Mouse (Mus musculus) heart, embryonic 11.5 days (tissue): ENCODE results near the gene Tmco1. TPM values are rescaled to one million over a fixed set of nuclear protein-coding genes. Genes with fewer than 3 reads are reported as not detected.

ENCODE experiments used
- ATAC-seq: fragments of 200-750 bp; cut with Nextera tagmentation; replicated peaks from 2 replicates; pipeline ENCODE4 v1.8.0; 2017; ENCODE audit warnings: moderate library complexity; ENCODE audit not compliant: insufficient number of reproducible peaks, low FRiP score, low TSS enrichment
- H3K27ac ChIP-seq: fragments of 300-500 bp; sonication (generic); 2 replicates; pipeline ENCODE4 v1.5.1; 2014; ENCODE audit warnings: mild to moderate bottlenecking, low read depth, low read length
- H3K27me3 ChIP-seq: fragments of 300-500 bp; sonication (generic); 2 replicates; pipeline ENCODE4 v1.6.1; 2014; ENCODE audit warnings: mild to moderate bottlenecking, low read length, mixed read lengths; ENCODE audit not compliant: control insufficient read depth, insufficient read depth
- H3K36me3 ChIP-seq: fragments of 300-500 bp; sonication (generic); 2 replicates; pipeline ENCODE4 v1.6.1; 2014; ENCODE audit warnings: mild to moderate bottlenecking, low read length, moderate library complexity, mixed read lengths; ENCODE audit not compliant: control insufficient read depth, insufficient read depth
- H3K4me1 ChIP-seq: fragments of 300-500 bp; sonication (generic); 2 replicates; pipeline ENCODE4 v1.6.1; 2014; ENCODE audit warnings: low read length; ENCODE audit not compliant: control insufficient read depth, insufficient read depth
- H3K4me2 ChIP-seq: fragments of 300-500 bp; sonication (generic); 2 replicates; pipeline ENCODE4 v1.6.1; 2014; ENCODE audit warnings: mild to moderate bottlenecking, moderate library complexity
- H3K4me3 ChIP-seq: fragments of 300-500 bp; sonication (generic); 2 replicates; pipeline ENCODE4 v1.5.1; 2014; ENCODE audit warnings: low read depth, low read length
- H3K9ac ChIP-seq: fragments of 300-500 bp; sonication (generic); 2 replicates; pipeline ENCODE4 v1.6.1; 2014; ENCODE audit warnings: mild to moderate bottlenecking, low read depth, low read length, moderate library complexity
- H3K9me3 ChIP-seq: fragments of 300-500 bp; sonication (generic); replicated peaks from 2 replicates; pipeline ENCODE4 v1.6.1; 2016; ENCODE audit warnings: low read length; ENCODE audit not compliant: control insufficient read depth
- WGBS: fragments of 180-500 bp; shearing (Covaris S2); extraction: QIAGEN DNeasy Blood & Tissue Kit; methylation state at CpG from one replicate; pipeline ENCODE4 v1.1.7; 2014; ENCODE audit not compliant: insufficient replicate concordance; 5-methylcytosine and 5-hydroxymethylcytosine counted together
- polyA plus RNA-seq: library from polyadenylated mRNA; unstranded; fragments of >200 nt; fragmentation: Nextera tagmentation; extraction: Ambion mirVana; gene quantifications from 2 replicates; pipeline ENCODE4 v1.2.1, GENCODE M21; 2014

The Tmco1 gene
- polyA plus RNA-seq, 1 experiment from 2014 or later: 98.9 TPM

DNA sequence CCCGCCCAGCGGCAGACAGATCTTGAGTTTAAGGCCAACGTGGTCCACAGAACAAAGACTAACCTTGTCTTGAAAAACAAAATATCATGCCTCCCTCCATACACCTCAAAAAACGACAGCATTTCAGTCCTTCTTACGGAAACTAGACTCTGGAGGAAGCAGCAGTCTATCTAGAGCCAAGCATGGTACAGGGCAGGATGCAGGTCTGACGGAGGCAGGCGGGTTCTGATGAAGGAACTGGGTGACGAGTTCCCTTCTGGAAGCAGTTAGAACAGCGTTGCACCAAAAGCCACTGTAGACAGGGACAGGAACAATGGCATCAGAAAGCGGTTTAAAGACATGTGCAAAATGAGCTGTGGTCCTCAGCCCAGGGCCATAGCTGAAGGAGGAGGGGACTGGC is 28.1 kb upstream of the Tmco1 start:
- Histone ChIP-seq H3K9ac (0 out of 2 replicates have a peak overlapping the region, but pooled peaks have one; percentile 12), H3K27me3 (no peaks in the 10 kb centered on the region), H3K9me3 (no peaks in the 10 kb centered on the region), H3K27ac (no peak overlapping the region), H3K4me1 (peaks cover 29% of the 10 kb centered on the region), H3K36me3 (no peaks in the 10 kb centered on the region), H3K4me2 (no peak overlapping the region), H3K4me3 (no peak overlapping the region)
- WGBS: 82% methylated on average over 10 of the region's 10 CpGs
- ATAC-seq: no peak

DNA sequence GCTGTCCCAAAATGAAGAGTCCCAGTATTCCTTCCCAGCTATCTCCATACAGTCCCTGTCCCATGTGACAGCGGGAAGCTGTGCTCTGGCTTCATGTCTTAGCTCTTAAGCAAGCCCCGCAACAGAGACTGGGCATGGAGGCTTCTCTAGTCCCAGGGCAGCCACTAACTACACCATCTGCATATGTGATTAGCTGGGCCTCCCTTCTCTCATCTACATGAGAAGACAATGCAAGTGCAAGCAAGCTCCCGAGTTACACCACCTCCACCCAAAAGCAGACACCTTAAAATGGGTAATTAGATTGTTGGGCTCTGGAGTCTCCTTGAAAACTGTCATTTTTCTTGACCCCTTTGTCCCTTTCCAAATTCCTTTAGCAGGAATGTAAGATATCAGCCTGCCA is 26.1 kb upstream of the Tmco1 start:
- 63% methylated on average over 3 of the region's 3 CpGs for WGBS
- Histone ChIP-seq H3K4me1 (peaks cover 29% of the 10 kb centered on the region), H3K4me3 (no peak overlapping the region), H3K9me3 (no peaks in the 10 kb centered on the region), H3K9ac (no peak overlapping the region), H3K27me3 (no peaks in the 10 kb centered on the region), H3K27ac (no peak overlapping the region), H3K4me2 (peak overlapping the region; percentile 78), H3K36me3 (no peaks in the 10 kb centered on the region)
- ATAC-seq: no peak

DNA sequence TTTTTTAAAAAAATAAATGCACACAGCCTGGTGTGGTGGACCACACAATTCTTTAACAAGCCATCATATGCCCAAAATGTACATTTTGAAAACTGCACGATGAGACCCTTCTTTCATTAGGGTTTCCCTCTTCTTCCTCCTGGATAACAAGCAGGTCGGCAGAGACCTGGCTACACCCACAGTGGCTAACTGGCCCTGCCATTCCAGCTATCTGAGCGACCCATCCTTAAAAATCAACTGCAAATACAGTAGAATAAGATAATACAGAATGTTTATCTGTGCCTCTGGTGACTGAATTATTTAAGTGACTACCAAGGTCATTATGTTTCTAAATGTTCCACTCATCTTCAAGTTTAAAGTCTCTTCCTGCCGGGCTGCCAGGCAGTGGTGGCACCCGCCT is 25.4 kb upstream of the Tmco1 start:
- H3K27ac ChIP-seq: no peak overlapping the region
- no peaks in the 10 kb centered on the region for H3K36me3 ChIP-seq
- no peak overlapping the region for H3K9ac ChIP-seq
- H3K4me2 ChIP-seq: peak overlapping the region; percentile 78
- WGBS: 45% methylated on average over 5 of the region's 5 CpGs
- peak overlapping the region; percentile 77 for H3K4me3 ChIP-seq
- H3K9me3 ChIP-seq: no peaks in the 10 kb centered on the region
- ATAC-seq: no peak
- H3K27me3 ChIP-seq: no peaks in the 10 kb centered on the region
- peaks cover 29% of the 10 kb centered on the region for H3K4me1 ChIP-seq

DNA sequence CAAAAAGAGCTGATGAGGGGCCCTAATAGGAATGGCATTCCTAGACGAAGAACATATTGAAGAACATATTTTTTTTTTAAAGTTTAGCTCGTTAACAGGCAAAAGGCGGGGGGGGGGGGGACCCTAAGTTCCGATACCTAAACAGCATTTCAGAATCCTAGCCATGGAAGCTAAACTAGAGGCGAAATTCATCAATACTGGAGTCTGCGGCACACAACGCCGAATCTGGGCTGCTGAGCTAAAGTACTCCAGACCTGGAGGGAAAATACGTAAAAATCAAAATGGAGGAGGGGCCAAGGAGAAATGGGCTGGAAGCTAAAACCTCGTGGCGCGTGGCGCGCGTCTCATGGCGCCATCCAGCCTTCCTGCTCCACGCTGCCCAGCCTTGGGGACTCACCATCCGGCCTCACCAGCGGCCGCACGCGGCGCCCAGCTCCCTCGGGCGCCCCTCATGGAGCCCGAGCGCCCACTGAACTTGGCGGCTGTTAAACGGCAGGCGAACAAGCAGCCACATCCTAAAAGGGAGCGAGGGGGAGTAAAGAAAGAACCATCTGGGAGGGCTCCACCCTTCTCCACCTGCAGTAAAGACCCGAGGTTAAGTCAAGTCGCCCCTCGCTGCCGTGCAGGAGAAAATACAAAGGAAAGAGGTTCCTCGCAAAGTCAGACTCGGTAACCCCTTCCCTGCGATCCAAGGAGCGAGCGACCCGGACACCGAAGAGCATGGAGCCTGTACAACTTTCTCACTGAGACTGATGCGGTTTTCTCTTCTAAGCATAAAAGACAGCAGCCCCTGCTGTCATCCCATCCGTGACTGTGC is 24.5 kb upstream of the Tmco1 start:
- H3K27me3 ChIP-seq: no peaks in the 10 kb centered on the region
- peaks cover 24% of the 10 kb centered on the region for H3K4me1 ChIP-seq
- peak overlapping the region; percentile 77 for H3K4me3 ChIP-seq
- no peaks in the 10 kb centered on the region for H3K36me3 ChIP-seq
- H3K9me3 ChIP-seq: no peaks in the 10 kb centered on the region
- no peak for ATAC-seq
- H3K4me2 ChIP-seq: peak overlapping the region; percentile 78
- H3K9ac ChIP-seq: peak overlapping the region; percentile 89
- H3K27ac ChIP-seq: peak overlapping the region; percentile 91
- under 1% methylated on average over 44 of the region's 44 CpGs for WGBS

DNA sequence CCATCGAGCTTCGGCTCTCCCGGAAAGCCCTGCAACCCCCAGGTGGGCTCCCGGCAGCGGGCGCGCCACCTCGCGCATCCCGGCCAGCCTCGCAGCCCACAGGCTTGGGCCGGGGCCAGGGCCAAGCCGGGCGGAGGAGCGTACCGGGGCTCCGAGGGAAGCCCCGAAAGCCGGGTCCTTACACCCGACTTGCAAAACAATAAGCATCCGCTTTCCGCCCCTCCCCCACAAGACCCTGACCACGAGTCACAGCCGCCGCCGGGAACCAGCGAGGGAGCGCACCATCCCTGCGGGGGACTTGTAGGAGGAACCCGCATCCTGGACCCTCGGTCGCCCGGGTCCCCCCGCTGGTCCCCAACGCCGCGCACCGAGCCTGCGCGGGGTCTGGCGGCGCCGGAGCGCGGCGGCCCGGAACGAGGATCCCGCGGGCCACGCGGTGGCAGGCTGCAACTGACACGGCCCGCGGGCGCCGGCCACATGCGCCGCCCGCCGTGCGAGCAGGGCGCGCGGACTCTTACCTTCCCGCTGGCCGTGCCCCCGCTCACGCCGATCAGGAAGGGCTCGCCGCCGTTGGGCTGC is 23.8 kb upstream of the Tmco1 start:
- H3K4me1 ChIP-seq: peaks cover 19% of the 10 kb centered on the region
- no peaks in the 10 kb centered on the region for H3K27me3 ChIP-seq
- peak overlapping the region; percentile 89 for H3K9ac ChIP-seq
- peak overlapping the region; percentile 77 for H3K4me3 ChIP-seq
- peak overlapping the region; percentile 91 for H3K27ac ChIP-seq
- no peaks in the 10 kb centered on the region for H3K9me3 ChIP-seq
- no peaks in the 10 kb centered on the region for H3K36me3 ChIP-seq
- peak; percentile 37 for ATAC-seq
- peak overlapping the region; percentile 78 for H3K4me2 ChIP-seq
- under 1% methylated on average over 72 of the region's 73 CpGs for WGBS

DNA sequence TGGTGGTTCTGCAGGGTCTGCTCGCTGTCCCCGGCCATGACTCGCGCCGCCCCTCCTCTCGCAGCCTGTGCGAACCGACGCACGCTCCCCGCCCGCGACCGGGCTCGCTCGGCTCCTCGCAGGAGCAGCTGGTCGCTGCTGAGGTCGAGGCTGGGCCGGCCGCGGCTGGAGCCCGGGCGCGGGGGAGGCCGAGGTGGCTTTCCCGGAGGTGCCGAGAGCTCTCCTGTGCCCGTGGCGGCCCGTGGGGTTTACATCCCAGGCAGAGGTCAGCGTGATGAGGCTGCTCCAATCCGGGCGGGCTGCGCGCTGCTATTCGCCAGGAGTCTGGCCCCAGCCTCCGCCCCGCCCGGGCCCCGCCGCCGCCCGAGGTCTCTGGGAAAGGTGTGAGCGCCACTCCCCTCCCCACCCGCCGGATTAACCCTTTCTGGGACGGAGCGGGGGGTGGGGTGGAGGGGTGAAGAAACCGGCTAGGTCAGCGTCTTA is 23.3 kb upstream of the Tmco1 start:
- 1% methylated on average over 50 of the region's 51 CpGs for WGBS
- H3K9ac ChIP-seq: peak overlapping the region; percentile 89
- H3K36me3 ChIP-seq: no peaks in the 10 kb centered on the region
- H3K27me3 ChIP-seq: no peaks in the 10 kb centered on the region
- H3K4me3 ChIP-seq: peak overlapping the region; percentile 77
- peak overlapping the region; percentile 78 for H3K4me2 ChIP-seq
- ATAC-seq: peak; percentile 88
- H3K4me1 ChIP-seq: peaks cover 21% of the 10 kb centered on the region
- no peaks in the 10 kb centered on the region for H3K9me3 ChIP-seq
- H3K27ac ChIP-seq: peak overlapping the region; percentile 91

DNA sequence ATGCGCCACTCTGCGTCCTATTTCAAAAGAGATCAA is 23.0 kb upstream of the Tmco1 start, which contains the start of gene Uck2:
TSS of gene Uck2 (minus strand) at position 1 of the 36 bp plus-strand sequence.
- Histone ChIP-seq H3K4me1 (peaks cover 20% of the 10 kb centered on the region), H3K27me3 (no peaks in the 10 kb centered on the region), H3K4me2 (peak within 1 kb of the TSS; percentile 78), H3K9ac (peak within 1 kb of the TSS; percentile 89), H3K27ac (peak within 1 kb of the TSS; percentile 91), H3K9me3 (no peaks in the 10 kb centered on the region), H3K36me3 (no peaks in the 10 kb centered on the region), H3K4me3 (peak within 1 kb of the TSS; percentile 77)
- no peak for ATAC-seq
- WGBS: 0% methylated on average over 2 of the region's 2 CpGs

DNA sequence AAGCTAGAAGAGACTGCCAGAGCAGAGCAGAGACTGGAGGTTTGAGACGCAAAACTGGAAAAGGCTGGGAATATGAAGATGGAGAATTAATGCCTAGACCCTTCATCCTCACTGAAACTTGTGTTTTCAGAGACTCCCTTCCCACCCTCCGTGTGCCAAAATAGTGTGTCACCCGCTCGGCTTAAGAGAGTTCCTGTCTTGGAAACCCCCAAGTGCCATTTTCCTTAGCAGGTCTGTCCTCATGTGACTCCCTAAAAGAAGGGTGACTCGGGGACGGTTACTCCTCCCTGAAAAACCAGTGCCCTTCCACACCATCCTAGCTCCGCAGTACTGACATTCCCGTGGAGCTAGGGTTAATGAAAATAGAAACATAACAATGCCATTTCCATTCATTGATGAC is 22.8 kb upstream of the Tmco1 start:
- Histone ChIP-seq H3K27ac (0 out of 2 replicates have a peak overlapping the region, but pooled peaks have one; percentile 91), H3K4me3 (peak overlapping the region; percentile 77), H3K9ac (peak overlapping the region; percentile 89), H3K9me3 (no peaks in the 10 kb centered on the region), H3K27me3 (no peaks in the 10 kb centered on the region), H3K4me1 (peaks cover 18% of the 10 kb centered on the region), H3K36me3 (no peaks in the 10 kb centered on the region), H3K4me2 (peak overlapping the region; percentile 78)
- no peak for ATAC-seq
- 2% methylated on average over 8 of the region's 8 CpGs for WGBS

DNA sequence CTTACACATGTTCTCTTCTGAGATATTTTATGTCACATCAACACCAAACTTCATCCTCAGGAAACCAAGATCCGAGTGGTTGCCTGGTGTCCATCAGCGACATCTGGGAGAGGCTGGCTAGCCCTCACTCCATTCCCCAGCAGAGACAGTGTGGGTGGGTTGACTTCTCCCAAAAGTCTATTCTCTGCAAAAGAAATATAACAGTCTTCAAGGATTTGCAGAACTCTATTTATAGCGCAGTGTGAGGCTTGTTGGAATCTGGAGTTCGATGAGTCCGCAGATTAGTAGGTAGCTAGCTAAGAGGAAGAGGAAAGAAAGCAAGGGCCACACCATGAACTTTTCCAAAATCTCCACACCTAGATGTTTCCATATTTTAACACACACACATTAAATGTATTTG is 21.0 kb upstream of the Tmco1 start:
- no peaks in the 10 kb centered on the region for H3K9me3 ChIP-seq

More for the DNA sequence above, 21.0 kb upstream of the Tmco1 start:
- Histone ChIP-seq H3K27ac (no peak overlapping the region), H3K27me3 (no peaks in the 10 kb centered on the region), H3K4me2 (no peak overlapping the region), H3K4me3 (no peak overlapping the region), H3K36me3 (no peaks in the 10 kb centered on the region), H3K9ac (no peak overlapping the region), H3K4me1 (peaks cover 14% of the 10 kb centered on the region)
- WGBS: 57% methylated on average over 5 of the region's 5 CpGs
- no peak for ATAC-seq
